Mouse (Mus musculus): ENCODE measurements around the gene Il9r. TPM values are rescaled to one million over a fixed set of nuclear protein-coding genes. Genes with fewer than 3 reads are reported as not detected.

Il9r gene
- polyA plus RNA-seq, 1 experiment from 2014 or later: not detected

- Histone ChIP-seq H3K9me3 (ENCODE audit: control insufficient read depth, low read length) (no peaks in the 10 kb centered on the region), H3K27me3 (replicated peaks; ENCODE audit: control insufficient read depth, insufficient read depth, low read length) (no peaks in the 10 kb centered on the region), H3K4me2 (ENCODE audit: low read length) (no peak overlapping the region), H3K36me3 (ENCODE audit: control insufficient read depth, insufficient read depth) (peaks cover 5% of the 10 kb centered on the region), H3K9ac (replicated peaks; ENCODE audit: low read depth, low read length) (no peak overlapping the region), H3K4me3 (replicated peaks; ENCODE audit: low read length) (no peak overlapping the region), H3K27ac (ENCODE audit: low read length) (no peak overlapping the region), H3K4me1 (replicated peaks; ENCODE audit: control insufficient read depth, insufficient read depth, low read length) (peaks cover 47% of the 10 kb centered on the region)
- 62% methylated on average over 5 of the region's 5 CpGs for WGBS
- peak; percentile 32 for ATAC-seq
These were observed 38.2 kb upstream of the Il9r start for GRCm38 (mm10) chr11:32238093-32238860.

- Histone ChIP-seq H3K27ac (ENCODE audit: low read length) (peak overlapping the region; percentile 64), H3K36me3 (ENCODE audit: control insufficient read depth, insufficient read depth) (peaks cover 5% of the 10 kb centered on the region), H3K4me3 (replicated peaks; ENCODE audit: low read length) (no peak overlapping the region), H3K27me3 (replicated peaks; ENCODE audit: control insufficient read depth, insufficient read depth, low read length) (no peaks in the 10 kb centered on the region), H3K4me2 (ENCODE audit: low read length) (no peak overlapping the region), H3K9ac (replicated peaks; ENCODE audit: low read depth, low read length) (no peak overlapping the region), H3K9me3 (ENCODE audit: control insufficient read depth, low read length) (no peaks in the 10 kb centered on the region), H3K4me1 (replicated peaks; ENCODE audit: control insufficient read depth, insufficient read depth, low read length) (peaks cover 47% of the 10 kb centered on the region)
- ATAC-seq: no peak
- 87% methylated on average over 3 of the region's 3 CpGs for WGBS
These were observed 37.3 kb upstream of the Il9r start for GRCm38 (mm10) chr11:32237411-32237795.

- no peak overlapping the region for H3K4me2 ChIP-seq (ENCODE audit: low read length)
- peak overlapping the region; percentile 64 for H3K27ac ChIP-seq (ENCODE audit: low read length)
- 45% methylated on average over 9 of the region's 9 CpGs for WGBS
- no peaks in the 10 kb centered on the region for H3K27me3 ChIP-seq (replicated peaks; ENCODE audit: control insufficient read depth, insufficient read depth, low read length)
- no peaks in the 10 kb centered on the region for H3K9me3 ChIP-seq (ENCODE audit: control insufficient read depth, low read length)
- H3K36me3 ChIP-seq (ENCODE audit: control insufficient read depth, insufficient read depth): peaks cover 5% of the 10 kb centered on the region
- H3K4me3 ChIP-seq (replicated peaks; ENCODE audit: low read length): no peak overlapping the region
- 0 out of 2 replicates have a peak overlapping the region, but pooled peaks have one; percentile 3 for H3K9ac ChIP-seq (replicated peaks; ENCODE audit: low read depth, low read length)
- no peak for ATAC-seq
- H3K4me1 ChIP-seq (replicated peaks; ENCODE audit: control insufficient read depth, insufficient read depth, low read length): peaks cover 47% of the 10 kb centered on the region
These were observed 36.8 kb upstream of the Il9r start for GRCm38 (mm10) chr11:32236712-32237410.

GRCm38 (mm10) chr11:32236132-32236531 lies 36.1 kb upstream of the Il9r start:
- no peaks in the 10 kb centered on the region for H3K27me3 ChIP-seq (replicated peaks; ENCODE audit: control insufficient read depth, insufficient read depth, low read length)
- H3K9ac ChIP-seq (replicated peaks; ENCODE audit: low read depth, low read length): 0 out of 2 replicates have a peak overlapping the region, but pooled peaks have one; percentile 3
- H3K9me3 ChIP-seq (ENCODE audit: control insufficient read depth, low read length): no peaks in the 10 kb centered on the region
- H3K27ac ChIP-seq (ENCODE audit: low read length): peak overlapping the region; percentile 64
- H3K4me1 ChIP-seq (replicated peaks; ENCODE audit: control insufficient read depth, insufficient read depth, low read length): peaks cover 47% of the 10 kb centered on the region
- 23% methylated on average over 2 of the region's 2 CpGs for WGBS
- peaks cover 10% of the 10 kb centered on the region for H3K36me3 ChIP-seq (ENCODE audit: control insufficient read depth, insufficient read depth)
- H3K4me3 ChIP-seq (replicated peaks; ENCODE audit: low read length): no peak overlapping the region
- peak; percentile 41 for ATAC-seq
- no peak overlapping the region for H3K4me2 ChIP-seq (ENCODE audit: low read length)

GRCm38 (mm10) chr11:32235646-32236045 lies 35.6 kb upstream of the Il9r start:
- whole genome bisulfite sequencing: 9% methylated on average over 3 of the region's 3 CpGs
- no peaks in the 10 kb centered on the region for H3K9me3 ChIP-seq (ENCODE audit: control insufficient read depth, low read length)
- H3K4me3 ChIP-seq (replicated peaks; ENCODE audit: low read length): no peak overlapping the region
- H3K36me3 ChIP-seq (ENCODE audit: control insufficient read depth, insufficient read depth): peaks cover 10% of the 10 kb centered on the region
- H3K27ac ChIP-seq (ENCODE audit: low read length): peak overlapping the region; percentile 64
- H3K9ac ChIP-seq (replicated peaks; ENCODE audit: low read depth, low read length): no peak overlapping the region
- H3K27me3 ChIP-seq (replicated peaks; ENCODE audit: control insufficient read depth, insufficient read depth, low read length): no peaks in the 10 kb centered on the region
- no peak overlapping the region for H3K4me2 ChIP-seq (ENCODE audit: low read length)
- ATAC-seq: peak; percentile 79
- peaks cover 47% of the 10 kb centered on the region for H3K4me1 ChIP-seq (replicated peaks; ENCODE audit: control insufficient read depth, insufficient read depth, low read length)

- WGBS: 86% methylated on average over 6 of the region's 6 CpGs
- Histone ChIP-seq H3K4me1 (replicated peaks; ENCODE audit: control insufficient read depth, insufficient read depth, low read length) (peaks cover 47% of the 10 kb centered on the region), H3K4me2 (ENCODE audit: low read length) (no peak overlapping the region)
These were observed 34.9 kb upstream of the Il9r start for GRCm38 (mm10) chr11:32234816-32235485.

GRCm38 (mm10) chr11:32233895-32234294 lies 33.8 kb upstream of the Il9r start:
- Histone ChIP-seq H3K9ac (replicated peaks; ENCODE audit: low read depth, low read length) (no peak overlapping the region), H3K4me3 (replicated peaks; ENCODE audit: low read length) (no peak overlapping the region), H3K27me3 (replicated peaks; ENCODE audit: control insufficient read depth, insufficient read depth, low read length) (no peaks in the 10 kb centered on the region), H3K4me1 (replicated peaks; ENCODE audit: control insufficient read depth, insufficient read depth, low read length) (peaks cover 47% of the 10 kb centered on the region), H3K9me3 (ENCODE audit: control insufficient read depth, low read length) (no peaks in the 10 kb centered on the region), H3K27ac (ENCODE audit: low read length) (0 out of 2 replicates have a peak overlapping the region, but pooled peaks have one; percentile 12), H3K4me2 (ENCODE audit: low read length) (no peak overlapping the region), H3K36me3 (ENCODE audit: control insufficient read depth, insufficient read depth) (peaks cover 5% of the 10 kb centered on the region; the same call in 1 of the 2 replicates)
- 87% methylated on average over 3 of the region's 3 CpGs for WGBS
- no peak for ATAC-seq

More at GRCm38 (mm10) chr11:32234816-32235485, 34.9 kb upstream of the Il9r start:
- no peak for ATAC-seq
- Histone ChIP-seq H3K27me3 (replicated peaks; ENCODE audit: control insufficient read depth, insufficient read depth, low read length) (no peaks in the 10 kb centered on the region), H3K9me3 (ENCODE audit: control insufficient read depth, low read length) (no peaks in the 10 kb centered on the region), H3K9ac (replicated peaks; ENCODE audit: low read depth, low read length) (no peak overlapping the region), H3K4me3 (replicated peaks; ENCODE audit: low read length) (no peak overlapping the region), H3K36me3 (ENCODE audit: control insufficient read depth, insufficient read depth) (peaks cover 10% of the 10 kb centered on the region), H3K27ac (ENCODE audit: low read length) (peak overlapping the region; percentile 64)

GRCm38 (mm10) chr11:32232848-32233247 lies 32.8 kb upstream of the Il9r start:
- no peaks in the 10 kb centered on the region for H3K9me3 ChIP-seq (ENCODE audit: control insufficient read depth, low read length)
- H3K4me2 ChIP-seq (ENCODE audit: low read length): no peak overlapping the region
- no peak overlapping the region for H3K9ac ChIP-seq (replicated peaks; ENCODE audit: low read depth, low read length)
- no peak overlapping the region for H3K27ac ChIP-seq (ENCODE audit: low read length)
- no peak overlapping the region for H3K4me3 ChIP-seq (replicated peaks; ENCODE audit: low read length)
- no peaks in the 10 kb centered on the region for H3K27me3 ChIP-seq (replicated peaks; ENCODE audit: control insufficient read depth, insufficient read depth, low read length)
- ATAC-seq: no peak
- peaks cover 42% of the 10 kb centered on the region for H3K4me1 ChIP-seq (replicated peaks; ENCODE audit: control insufficient read depth, insufficient read depth, low read length)
- peaks cover 5% of the 10 kb centered on the region; the same call in 1 of the 2 replicates for H3K36me3 ChIP-seq (ENCODE audit: control insufficient read depth, insufficient read depth)
- 77% methylated on average over 10 of the region's 10 CpGs for WGBS

- H3K4me1 ChIP-seq (replicated peaks; ENCODE audit: control insufficient read depth, insufficient read depth, low read length): peaks cover 36% of the 10 kb centered on the region
- H3K4me3 ChIP-seq (replicated peaks; ENCODE audit: low read length): no peak overlapping the region
- 93% methylated on average over 2 of the region's 2 CpGs for WGBS
- no peak overlapping the region for H3K4me2 ChIP-seq (ENCODE audit: low read length)
- ATAC-seq: no peak
- H3K9me3 ChIP-seq (ENCODE audit: control insufficient read depth, low read length): no peaks in the 10 kb centered on the region
- H3K27ac ChIP-seq (ENCODE audit: low read length): no peak overlapping the region
- no peak overlapping the region for H3K9ac ChIP-seq (replicated peaks; ENCODE audit: low read depth, low read length)
- H3K27me3 ChIP-seq (replicated peaks; ENCODE audit: control insufficient read depth, insufficient read depth, low read length): no peaks in the 10 kb centered on the region
- peaks cover 5% of the 10 kb centered on the region; the same call in 1 of the 2 replicates for H3K36me3 ChIP-seq (ENCODE audit: control insufficient read depth, insufficient read depth)
These were observed 31.0 kb upstream of the Il9r start for GRCm38 (mm10) chr11:32231125-32231524.

Measured in forebrain, embryonic 16.5 days (tissue).